Mouse (Mus musculus) ovary, postnatal 14 days (tissue): Measurements from ENCODE around the gene Cdc42.

Experiments
- DNase-seq: peaks from one replicate; pipeline ENCODE4 v3.0.0; 2022; ENCODE audit warnings: low spot score

Cdc42 gene

GRCm38 (mm10) chr4:137371596-137372523, 14.3 kb upstream of the Cdc42 start:
- no peak for DNase-seq

- peak; percentile 27 for DNase-seq
Measured at GRCm38 (mm10) chr4:137369954-137370750, 12.6 kb upstream of the Cdc42 start.

- no peak for DNase-seq
Measured at GRCm38 (mm10) chr4:137368198-137368597, 10.7 kb upstream of the Cdc42 start.

GRCm38 (mm10) chr4:137367275-137368088, 10.0 kb upstream of the Cdc42 start:
- DNase-seq, result no peak

GRCm38 (mm10) chr4:137366097-137366496, 8.6 kb upstream of the Cdc42 start:
- no peak for DNase-seq

GRCm38 (mm10) chr4:137365356-137366062, 8.0 kb upstream of the Cdc42 start:
- DNase-seq, result no peak

GRCm38 (mm10) chr4:137364826-137365225, 7.3 kb upstream of the Cdc42 start:
- no peak for DNase-seq

- DNase-seq, result no peak
Measured at GRCm38 (mm10) chr4:137360996-137361395, 3.5 kb upstream of the Cdc42 start.

- no peak for DNase-seq
Measured at GRCm38 (mm10) chr4:137358291-137359002, 927 bp upstream of the Cdc42 start.

- DNase-seq, result peak; percentile 51
Measured at GRCm38 (mm10) chr4:137356674-137357510, 628 bp downstream of the Cdc42 start.

GRCm38 (mm10) chr4:137350627-137351026, 6.9 kb downstream of the Cdc42 start:
- DNase-seq, result no peak

- DNase-seq, result no peak
Measured at GRCm38 (mm10) chr4:137345790-137346189, 11.7 kb downstream of the Cdc42 start.

- DNase-seq, result no peak
Measured at GRCm38 (mm10) chr4:137345112-137345511, 12.4 kb downstream of the Cdc42 start.

GRCm38 (mm10) chr4:137342816-137343215, 14.7 kb downstream of the Cdc42 start:
- DNase-seq, result no peak

GRCm38 (mm10) chr4:137339415-137339814, 18.1 kb downstream of the Cdc42 start:
- DNase-seq, result no peak

GRCm38 (mm10) chr4:137336468-137336867, 21.1 kb downstream of the Cdc42 start:
- no peak for DNase-seq

- no peak for DNase-seq
Measured at GRCm38 (mm10) chr4:137332051-137332450, 25.5 kb downstream of the Cdc42 start.

- no peak for DNase-seq
Measured at GRCm38 (mm10) chr4:137326494-137326893, 31.0 kb downstream of the Cdc42 start.

GRCm38 (mm10) chr4:137324926-137325325, 32.6 kb downstream of the Cdc42 start:
- DNase-seq, result no peak
